Mouse (Mus musculus) CH12.LX (cell line): Measurements from ENCODE around the gene Zfp62.

Experiments
- CTCF ChIP-seq, 2 experiments: IDR thresholded peaks in 1 of 2; conservative IDR thresholded peaks in 1 of 2; 2 replicates each; pipeline ENCODE4 v1.5.1; 2011 to 2012; ENCODE audit warnings: low read depth in 2 of 2, low read length in 2 of 2, improper control_type of control experiment in 1 of 2, inconsistent platforms in 1 of 2, mild to moderate bottlenecking in 1 of 2, moderate library complexity in 1 of 2
- E2F4 ChIP-seq: IDR thresholded peaks from 2 replicates; pipeline ENCODE4 v1.6.1; 2011; ENCODE audit warnings: low read depth, low read length, improper control_type of control experiment; ENCODE audit not compliant: insufficient replicate concordance
- JUND ChIP-seq: conservative IDR thresholded peaks from 2 replicates; pipeline ENCODE4 v1.6.1; 2011; ENCODE audit warnings: low read depth, low read length, improper control_type of control experiment
- MAX ChIP-seq: IDR thresholded peaks from 2 replicates; pipeline ENCODE4 v1.6.1; 2011; ENCODE audit warnings: low read length, improper control_type of control experiment
- MYC ChIP-seq: IDR thresholded peaks from 2 replicates; pipeline ENCODE4 v1.6.1; 2011; ENCODE audit warnings: low read depth, mild to moderate bottlenecking, improper control_type of control experiment, low read length
- POLR2A ChIP-seq: IDR thresholded peaks from 2 replicates; pipeline ENCODE4 v1.6.1; 2011; ENCODE audit warnings: low read depth, mild to moderate bottlenecking, improper control_type of control experiment, low read length
- TCF12 ChIP-seq: IDR thresholded peaks from 2 replicates; pipeline ENCODE4 v1.6.1; 2014; ENCODE audit warnings: low read depth, mild to moderate bottlenecking, inconsistent platforms, low read length, improper control_type of control experiment
- UBTF ChIP-seq: IDR thresholded peaks from 2 replicates; pipeline ENCODE4 v1.6.1; 2012; ENCODE audit warnings: low read depth, mild to moderate bottlenecking, inconsistent platforms, low read length, improper control_type of control experiment, moderate library complexity
- USF1 ChIP-seq: IDR thresholded peaks from 2 replicates; pipeline ENCODE4 v1.6.1; 2014; ENCODE audit warnings: low read depth, mild to moderate bottlenecking, inconsistent platforms, low read length, improper control_type of control experiment
- USF2 ChIP-seq: conservative IDR thresholded peaks from 2 replicates; pipeline ENCODE4 v1.6.1; 2011; ENCODE audit warnings: low read depth, low read length, improper control_type of control experiment

DNA sequence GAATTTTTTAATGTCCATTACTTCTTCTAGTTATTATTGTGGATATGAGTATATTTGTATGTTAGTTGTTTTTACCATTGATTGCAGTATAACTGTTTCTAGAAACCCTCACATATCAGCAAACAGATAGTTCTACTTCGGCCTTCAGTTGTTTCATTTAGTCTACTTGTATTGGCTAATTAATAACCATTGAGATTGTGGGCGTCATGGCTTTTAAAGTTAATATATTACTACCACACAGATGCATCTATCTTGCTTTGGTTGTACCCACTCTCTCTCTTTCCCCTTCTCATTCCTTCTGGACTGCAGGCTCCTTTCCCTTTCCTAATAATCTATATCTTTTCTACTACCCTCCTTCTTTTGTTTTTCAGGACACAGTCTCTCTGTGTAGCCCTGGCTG is 56.2 kb downstream of the Zfp62 start:
- no peak for TF ChIP-seq POLR2A
- TF ChIP-seq USF1: no peak
- TF ChIP-seq USF2: no peak
- TF ChIP-seq CTCF (conservative IDR thresholded peaks at IDR 0.05 in 1 of 2, IDR thresholded peaks at IDR 0.05 in 1 of 2; ENCODE audit: low read depth in 2 of 2, low read length in 2 of 2): no peak
- no peak for TF ChIP-seq MYC
- no peak for TF ChIP-seq MAX
- no peak for TF ChIP-seq E2F4
- TF ChIP-seq JUND: no peak
- no peak for TF ChIP-seq UBTF
- TF ChIP-seq TCF12: no peak
